Mouse (Mus musculus) bone marrow, adult 2 months (tissue): ENCODE measurements around the gene Uchl3.

ENCODE experiments used
- CTCF ChIP-seq: fragments of 200-500 bp; IDR thresholded peaks from 2 replicates; pipeline ENCODE4 v1.5.1; 2011; ENCODE audit warnings: low read length, control low read depth; ENCODE audit not compliant: control insufficient read depth, insufficient read depth
- POLR2A ChIP-seq: fragments of 200-500 bp; IDR thresholded peaks from 2 replicates; pipeline ENCODE4 v1.6.1; 2011; ENCODE audit warnings: low read depth, mild to moderate bottlenecking, control low read depth, low read length, borderline replicate concordance; ENCODE audit not compliant: control insufficient read depth

GRCm38 (mm10) chr14:101637381-101637780 is 16.4 kb upstream of the Uchl3 start:
- TF ChIP-seq CTCF (no peak), POLR2A (no peak)
